Mouse (Mus musculus) lung, postnatal 0 days (tissue): ENCODE data around the gene Glrp1.

ENCODE experiments used
- CTCF ChIP-seq: IDR thresholded peaks from 2 replicates; pipeline ENCODE4 v1.5.1; 2016; ENCODE audit warnings: antibody characterized with exemption, mild to moderate bottlenecking
- EP300 ChIP-seq: IDR thresholded peaks from 2 replicates; pipeline ENCODE4 v1.6.1; 2016; ENCODE audit warnings: antibody characterized with exemption, mild to moderate bottlenecking, control low read depth

GRCm38 (mm10) chr1:88469746-88470145 lies 40.1 kb downstream of the Glrp1 start:
- TF ChIP-seq CTCF (no peak), EP300 (no peak)
